Comparison of ENCODE assay signal across 14 mouse cellular contexts in genomic region chr2:72050451-72050850, GRCm38 (mm10).
"Had no signal": no experiment of that assay in that cellular context is flagged by ENCODE, and none has a peak within 500 bp of the region (broad histone marks: within the 10 kb centered on the region; RNA-seq: fewer than 3 reads in every experiment).

No protein-coding gene starts in this region.

- H3K27ac ChIP-seq: kidney, postnatal 0 days; left cerebral cortex, adult 2 months; liver, embryonic 13.5 days; midbrain, embryonic 12.5 days; neural tube, embryonic 12.5 days had no signal

- H3K4me1 ChIP-seq: liver, embryonic 13.5 days; neural tube, embryonic 12.5 days had no signal

- H3K27me3 ChIP-seq: liver, embryonic 13.5 days; neural tube, embryonic 12.5 days had no signal

- H3K4me3 ChIP-seq: left cerebral cortex, adult 2 months; liver, embryonic 13.5 days; midbrain, embryonic 12.5 days; neural tube, embryonic 12.5 days had no signal

- H3K36me3 ChIP-seq: liver, embryonic 13.5 days; midbrain, embryonic 12.5 days; neural tube, embryonic 12.5 days had no signal

- H3K9me3 ChIP-seq: liver, embryonic 13.5 days; midbrain, embryonic 12.5 days; neural tube, embryonic 12.5 days had no signal

- DNase-seq: kidney, adult 18-20 months; kidney, adult 9 months; kidney, postnatal 36 days; layer of hippocampus, postnatal 36 days; liver, embryonic 13.5 days; lung, adult 2 months; lung, postnatal 14 days; lung, postnatal 4 days; thymus, adult 18-20 months; thymus, postnatal 36 days had no signal

- H3K4me2 ChIP-seq: liver, embryonic 13.5 days; midbrain, embryonic 12.5 days; neural tube, embryonic 12.5 days had no signal

- H3K9ac ChIP-seq: liver, embryonic 13.5 days; midbrain, embryonic 12.5 days; neural tube, embryonic 12.5 days had no signal
